Mouse (Mus musculus) megakaryocyte-erythroid progenitor cell, adult 5 weeks (primary cell): Measurements from ENCODE around the gene Tigit. TPM values are rescaled to one million over a fixed set of nuclear protein-coding genes. Genes with fewer than 3 reads are reported as not detected.

Source experiments
- polyA plus RNA-seq: library from polyadenylated mRNA; stranded (reverse); fragments of >175 nt; gene quantifications from 2 replicates; pipeline ENCODE4 v1.2.3, GENCODE M21; 2012

Tigit gene
- 0.14 and 0.17 TPM in 2 replicates for polyA plus RNA-seq

GRCm38 (mm10) chr16:43663978-43664579 lies at the start of gene Tigit:
Gene Tigit (minus strand): TSS chr16:43664146.

Other genes with a start within 250 kb of the Tigit start
- not detected in 2 replicates for gene Drd3, start 89.9 kb upstream of the Tigit start, polyA plus RNA-seq
- 1.5 and 2.0 TPM in 2 replicates for gene Ccdc191, start 225.7 kb upstream of the Tigit start, polyA plus RNA-seq